Comparison of ENCODE assay signal across 9 mouse cellular contexts in the genomic region with DNA sequence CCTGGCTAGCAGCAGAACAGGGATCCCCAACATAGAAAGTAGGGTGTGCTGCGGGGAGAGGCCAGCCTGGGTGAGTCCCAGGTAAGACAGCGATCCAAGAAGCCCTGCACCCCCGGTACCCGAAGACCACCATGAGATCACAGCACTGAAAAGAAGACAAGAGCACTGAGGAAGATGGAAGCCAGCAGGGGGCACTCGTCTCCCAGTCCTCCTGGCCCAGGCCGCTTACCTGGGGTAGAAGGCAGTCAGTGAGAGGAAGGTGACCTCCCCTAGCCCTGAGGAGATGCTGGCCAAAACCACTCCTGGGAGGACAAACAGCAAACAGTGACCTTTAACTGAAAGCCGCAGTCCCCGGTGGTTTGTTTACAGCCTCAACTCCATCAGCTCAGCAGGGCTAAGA. TPM values are rescaled to one million over a fixed set of nuclear protein-coding genes. Genes with fewer than 3 reads are reported as not detected.
DNase-seq lines count a peak whose midpoint lies in the region; ATAC-seq lines count a peak whose summit lies in the region.
"Had no signal": no experiment of that assay in that cellular context is flagged by ENCODE, and none has a peak within 500 bp of the region (broad histone marks: within the 10 kb centered on the region; RNA-seq: fewer than 3 reads in every experiment).

No protein-coding gene starts in this region.

- 63% methylated on average over 8 of the region's 8 CpGs for WGBS in forebrain, embryonic 11.5 days

- H3K4me1 ChIP-seq in forebrain, embryonic 11.5 days (replicated peaks; ENCODE audit: control insufficient read depth, insufficient read depth, low read length) = no peaks in the 10 kb centered on the region

- peak; percentile 60 to 67 for DNase-seq in cerebellum, postnatal 10 days
- DNase-seq in left cerebral cortex, postnatal 4 days = peak; percentile 33
- DNase-seq in left cerebral cortex, postnatal 36 days (ENCODE audit: low spot score in 2 of 2) = no peak
- peak; percentile 19 for DNase-seq in Muller cell, postnatal 12 days (ENCODE audit: inconsistent ontology term)
- peak; percentile 58 for DNase-seq in heart, postnatal 4 days
- no peak for DNase-seq in forebrain, embryonic 11.5 days (ENCODE audit: low spot score)

- H3K4me3 ChIP-seq in forebrain, embryonic 11.5 days (ENCODE audit: low read depth, low read length) = no peak overlapping the region

- no peaks in the 10 kb centered on the region for H3K36me3 ChIP-seq in forebrain, embryonic 11.5 days (ENCODE audit: control insufficient read depth, insufficient read depth, low read length)

- no peaks in the 10 kb centered on the region for H3K27me3 ChIP-seq in forebrain, embryonic 11.5 days (ENCODE audit: control insufficient read depth, insufficient read depth, low read length)

- no peak for ATAC-seq in cerebellum, adult (ENCODE audit: insufficient number of reproducible peaks, low FRiP score, low TSS enrichment)
- ATAC-seq in megakaryocyte progenitor cell, adult 5-6 weeks (replicated peaks; ENCODE audit: poor library complexity) = 0 out of 2 replicates have a peak, but pooled peaks have one; percentile 32
- ATAC-seq in forebrain, embryonic 11.5 days (replicated peaks; ENCODE audit: low FRiP score) = no peak

- H3K9me3 ChIP-seq in forebrain, embryonic 11.5 days (ENCODE audit: control insufficient read depth, low read length) = no peaks in the 10 kb centered on the region

- intact Hi-C loops in left cerebral cortex, postnatal 4 days (cut with DNase I) = no loop called here
- intact Hi-C loops in left cerebral cortex, postnatal 36 days (cut with DNase I) = no loop called here

- no peak overlapping the region for H3K27ac ChIP-seq in forebrain, embryonic 11.5 days (ENCODE audit: low read depth, low read length)

- no peak overlapping the region for H3K9ac ChIP-seq in forebrain, embryonic 11.5 days (ENCODE audit: low read length)

- no peak overlapping the region for H3K4me2 ChIP-seq in forebrain, embryonic 11.5 days (ENCODE audit: low read depth, low read length, severe bottlenecking)

RNA-seq across cellular contexts. Expression of a gene that starts 5.6 kb away (rescaled TPM):
- total RNA-seq in left cerebral cortex, postnatal 4 days (2021) = under 1 TPM; 0.30 to 0.58 TPM
- under 1 TPM; 0.39 to 0.63 TPM for total RNA-seq in left cerebral cortex, postnatal 36 days (2021)
- total RNA-seq in heart, postnatal 4 days (2021) = under 1 TPM; 0.21 to 0.95 TPM
- 1.1 and 1.9 TPM in 2 replicates for total RNA-seq in megakaryocyte progenitor cell, adult 5-6 weeks (2015)
- 4.2 and 4.9 TPM in 2 replicates for total RNA-seq in megakaryocyte progenitor cell, adult 5-6 weeks (2017)
- 0.69 and 0.77 TPM in 2 replicates for polyA plus RNA-seq in forebrain, embryonic 11.5 days (2014; fragmentation: Nextera tagmentation; extraction: Ambion mirVana)

RNA-seq across cellular contexts. Expression of a gene that starts 6.4 kb away (rescaled TPM):
- 10 to 100 TPM; 26.5 to 32.0 TPM for total RNA-seq in left cerebral cortex, postnatal 4 days (2021)
- total RNA-seq in left cerebral cortex, postnatal 36 days (2021) = 10 to 100 TPM; 27.4 to 35.8 TPM
- 10 to 100 TPM; 13.4 to 14.0 TPM for total RNA-seq in heart, postnatal 4 days (2021)
- total RNA-seq in megakaryocyte progenitor cell, adult 5-6 weeks (2015) = 33.0 and 36.3 TPM in 2 replicates
- 9.2 and 19.9 TPM in 2 replicates for total RNA-seq in megakaryocyte progenitor cell, adult 5-6 weeks (2017)
- 22.8 and 23.0 TPM in 2 replicates for polyA plus RNA-seq in forebrain, embryonic 11.5 days (2014; fragmentation: Nextera tagmentation; extraction: Ambion mirVana)

RNA-seq across cellular contexts. Expression of a gene that starts 13.0 kb away (rescaled TPM):
- 100 to 1,000 TPM; 212 to 226 TPM for total RNA-seq in left cerebral cortex, postnatal 4 days (2021)
- total RNA-seq in left cerebral cortex, postnatal 36 days (2021) = 100 to 1,000 TPM; 169 to 193 TPM
- total RNA-seq in heart, postnatal 4 days (2021) = 100 to 1,000 TPM; 159 to 161 TPM
- 198 and 210 TPM in 2 replicates for total RNA-seq in megakaryocyte progenitor cell, adult 5-6 weeks (2015)
- 226 and 261 TPM in 2 replicates for total RNA-seq in megakaryocyte progenitor cell, adult 5-6 weeks (2017)
- polyA plus RNA-seq in forebrain, embryonic 11.5 days (2014; fragmentation: Nextera tagmentation; extraction: Ambion mirVana) = 175 and 184 TPM in 2 replicates

RNA-seq across cellular contexts. Expression of a gene that starts 15.6 kb away (rescaled TPM):
- total RNA-seq in left cerebral cortex, postnatal 4 days (2021) = not detected
- not detected for total RNA-seq in left cerebral cortex, postnatal 36 days (2021)
- total RNA-seq in heart, postnatal 4 days (2021) = not detected
- 0.81 TPM in 1 of 2 replicates, not detected in the other for total RNA-seq in megakaryocyte progenitor cell, adult 5-6 weeks (2015)
- total RNA-seq in megakaryocyte progenitor cell, adult 5-6 weeks (2017) = 0.29 and 1.1 TPM in 2 replicates
- polyA plus RNA-seq in forebrain, embryonic 11.5 days (2014; fragmentation: Nextera tagmentation; extraction: Ambion mirVana) = not detected in 2 replicates
- total RNA-seq: layer of hippocampus, adult 8-10 months had no signal

RNA-seq across cellular contexts. Expression of a gene that starts 51.5 kb away (rescaled TPM):
- total RNA-seq in left cerebral cortex, postnatal 4 days (2021) = 1 to 10 TPM; 6.6 to 7.0 TPM
- total RNA-seq in left cerebral cortex, postnatal 36 days (2021) = 10 to 100 TPM; 16.6 to 17.2 TPM
- total RNA-seq in heart, postnatal 4 days (2021) = 1 to 10 TPM; 5.7 to 6.8 TPM
- total RNA-seq in megakaryocyte progenitor cell, adult 5-6 weeks (2015) = 0.17 and 1.6 TPM in 2 replicates
- 0.92 and 1.3 TPM in 2 replicates for total RNA-seq in megakaryocyte progenitor cell, adult 5-6 weeks (2017)
- polyA plus RNA-seq in forebrain, embryonic 11.5 days (2014; fragmentation: Nextera tagmentation; extraction: Ambion mirVana) = 1.6 and 3.2 TPM in 2 replicates

Comparison
In these comparisons a context has a peak if more than half of its experiments do, and no peak if none do; other contexts are left out.
1. DNase-seq: peak in cerebellum, postnatal 10 days (2 of 2), left cerebral cortex, postnatal 4 days (single experiment), Muller cell, postnatal 12 days (single experiment) and heart, postnatal 4 days (single experiment); none in left cerebral cortex, postnatal 36 days (0 of 2) and forebrain, embryonic 11.5 days (single experiment).